Mouse (Mus musculus): Measurements from ENCODE around the gene Ak5. TPM values are rescaled to one million over a fixed set of nuclear protein-coding genes. Genes with fewer than 3 reads are reported as not detected.
"Not testable (repeated sequence)": the region's sequence is repeated elsewhere in the genome, so short reads cannot be mapped to it uniquely, and the experiment has no call there.

The Ak5 gene
- 0.94 and 1.2 TPM in 2 replicates for polyA plus RNA-seq (2016; fragmentation: Nextera tagmentation; extraction: Ambion mirVana)

- 24% methylated on average over 1 of the region's 5 CpGs for WGBS
- H3K27me3 ChIP-seq, result peaks cover 37% of the 10 kb centered on the region
- peak; percentile 28; the same call in 1 of the 2 replicates for ATAC-seq (ENCODE audit: low FRiP score)
These were observed at the start of gene Ak5 for GRCm38 (mm10) chr3:152668239-152668638. Gene Ak5 (minus strand): TSS chr3:152668360.

GRCm38 (mm10) chr3:152713991-152714902 lies 46.1 kb upstream of the Ak5 start, which contains the start of gene Pigk:
Gene Pigk (plus strand): TSS chr3:152714100.
- Histone ChIP-seq H3K36me3 (replicated peaks) (no peaks in the 10 kb centered on the region), H3K4me2 (peak within 1 kb of the TSS; percentile 80), H3K9ac (peak within 1 kb of the TSS; percentile 89), H3K4me3 (replicated peaks) (peak within 1 kb of the TSS; percentile 93), H3K27me3 (no peaks in the 10 kb centered on the region), H3K9me3 (no peaks in the 10 kb centered on the region), H3K4me1 (peaks cover 13% of the 10 kb centered on the region), H3K27ac (peak within 1 kb of the TSS; percentile 31; the same call in 1 of the 2 replicates)
- peak; percentile 92 for ATAC-seq (ENCODE audit: low FRiP score)
- WGBS, result under 1% methylated on average over 46 of the region's 48 CpGs

More at GRCm38 (mm10) chr3:152668239-152668638, at the start of gene Ak5:
- Histone ChIP-seq H3K27ac (no peak within 1 kb of the TSS), H3K4me3 (replicated peaks) (peak within 1 kb of the TSS; percentile 58), H3K4me1 (peaks cover 15% of the 10 kb centered on the region), H3K9me3 (no peaks in the 10 kb centered on the region), H3K4me2 (peak within 1 kb of the TSS; percentile 95), H3K36me3 (replicated peaks) (no peaks in the 10 kb centered on the region), H3K9ac (peak within 1 kb of the TSS; percentile 61)

GRCm38 (mm10) chr3:152712957-152713356 lies 44.8 kb upstream of the Ak5 start:
- Histone ChIP-seq H3K36me3 (replicated peaks) (no peaks in the 10 kb centered on the region), H3K27ac (no peak overlapping the region), H3K27me3 (no peaks in the 10 kb centered on the region), H3K9ac (no peak overlapping the region), H3K9me3 (no peaks in the 10 kb centered on the region), H3K4me1 (peaks cover 13% of the 10 kb centered on the region), H3K4me3 (replicated peaks) (no peak overlapping the region), H3K4me2 (no peak overlapping the region)
- 77% methylated on average over 4 of the region's 4 CpGs for WGBS
- ATAC-seq (ENCODE audit: low FRiP score), result no peak

GRCm38 (mm10) chr3:152709936-152710335 lies 41.8 kb upstream of the Ak5 start:
- H3K4me2 ChIP-seq, result no peak overlapping the region
- no peak for ATAC-seq (ENCODE audit: low FRiP score)
- H3K4me3 ChIP-seq (replicated peaks), result no peak overlapping the region
- H3K4me1 ChIP-seq, result peaks cover 5% of the 10 kb centered on the region
- no peaks in the 10 kb centered on the region for H3K36me3 ChIP-seq (replicated peaks)
- no peak overlapping the region for H3K9ac ChIP-seq
- H3K27me3 ChIP-seq, result no peaks in the 10 kb centered on the region
- H3K9me3 ChIP-seq, result no peaks in the 10 kb centered on the region
- WGBS, result 77% methylated on average over 3 of the region's 3 CpGs
- H3K27ac ChIP-seq, result no peak overlapping the region

- Histone ChIP-seq H3K27me3 (no peaks in the 10 kb centered on the region), H3K36me3 (replicated peaks) (no peaks in the 10 kb centered on the region), H3K4me2 (no peak overlapping the region), H3K4me1 (no peaks in the 10 kb centered on the region), H3K9ac (no peak overlapping the region), H3K9me3 (no peaks in the 10 kb centered on the region), H3K4me3 (replicated peaks) (no peak overlapping the region), H3K27ac (no peak overlapping the region)
- no peak for ATAC-seq (ENCODE audit: low FRiP score)
- 84% methylated on average over 5 of the region's 5 CpGs for WGBS
These were observed 39.2 kb upstream of the Ak5 start for GRCm38 (mm10) chr3:152707321-152707823.

- no peaks in the 10 kb centered on the region for H3K27me3 ChIP-seq
- no peaks in the 10 kb centered on the region for H3K4me1 ChIP-seq
- no peaks in the 10 kb centered on the region for H3K9me3 ChIP-seq
- 82% methylated on average over 2 of the region's 2 CpGs for WGBS
- H3K9ac ChIP-seq, result no peak overlapping the region
- no peaks in the 10 kb centered on the region for H3K36me3 ChIP-seq (replicated peaks)
- H3K4me3 ChIP-seq (replicated peaks), result no peak overlapping the region
- no peak overlapping the region for H3K4me2 ChIP-seq
- H3K27ac ChIP-seq, result no peak overlapping the region
- no peak for ATAC-seq (ENCODE audit: low FRiP score)
These were observed 38.7 kb upstream of the Ak5 start for GRCm38 (mm10) chr3:152706901-152707300.

GRCm38 (mm10) chr3:152705826-152706225 lies 37.7 kb upstream of the Ak5 start:
- Histone ChIP-seq H3K9ac (no peak overlapping the region), H3K27ac (no peak overlapping the region), H3K36me3 (replicated peaks) (no peaks in the 10 kb centered on the region), H3K27me3 (no peaks in the 10 kb centered on the region), H3K4me2 (no peak overlapping the region), H3K4me3 (replicated peaks) (no peak overlapping the region), H3K9me3 (no peaks in the 10 kb centered on the region), H3K4me1 (no peaks in the 10 kb centered on the region)
- ATAC-seq (ENCODE audit: low FRiP score), result no peak
- WGBS, result 76% methylated on average over 5 of the region's 5 CpGs

- WGBS, result 39% methylated on average over 8 of the region's 8 CpGs
- H3K4me2 ChIP-seq, result peak overlapping the region; percentile 36
- no peaks in the 10 kb centered on the region for H3K9me3 ChIP-seq
- no peaks in the 10 kb centered on the region for H3K4me1 ChIP-seq
- H3K27me3 ChIP-seq, result no peaks in the 10 kb centered on the region
- H3K4me3 ChIP-seq (replicated peaks), result peak overlapping the region; percentile 25
- no peak for ATAC-seq (ENCODE audit: low FRiP score)
- H3K36me3 ChIP-seq (replicated peaks), result no peaks in the 10 kb centered on the region
- no peak overlapping the region for H3K27ac ChIP-seq
- H3K9ac ChIP-seq, result no peak overlapping the region
These were observed 34.2 kb upstream of the Ak5 start for GRCm38 (mm10) chr3:152702274-152702843.

- H3K36me3 ChIP-seq (replicated peaks), result not testable (repeated sequence)
- 91% methylated on average over 8 of the region's 8 CpGs for WGBS
These were observed 33.4 kb upstream of the Ak5 start for GRCm38 (mm10) chr3:152701536-152701935.

GRCm38 (mm10) chr3:152699261-152699660 lies 31.1 kb upstream of the Ak5 start:
- H3K4me3 ChIP-seq (replicated peaks), result no peak overlapping the region
- no peaks in the 10 kb centered on the region for H3K9me3 ChIP-seq
- H3K36me3 ChIP-seq (replicated peaks), result no peaks in the 10 kb centered on the region
- no peak overlapping the region for H3K27ac ChIP-seq
- H3K4me2 ChIP-seq, result no peak overlapping the region
- no peaks in the 10 kb centered on the region for H3K27me3 ChIP-seq
- H3K4me1 ChIP-seq, result no peaks in the 10 kb centered on the region
- 77% methylated on average over 8 of the region's 8 CpGs for WGBS
- no peak overlapping the region for H3K9ac ChIP-seq
- no peak for ATAC-seq (ENCODE audit: low FRiP score)

More at GRCm38 (mm10) chr3:152701536-152701935, 33.4 kb upstream of the Ak5 start:
- not testable (repeated sequence) for H3K27me3 ChIP-seq; H3K4me3 ChIP-seq (replicated peaks); H3K4me1 ChIP-seq; ATAC-seq (ENCODE audit: low FRiP score); H3K27ac ChIP-seq; H3K9me3 ChIP-seq; H3K4me2 ChIP-seq; H3K9ac ChIP-seq

GRCm38 (mm10) chr3:152698017-152698416 lies 29.9 kb upstream of the Ak5 start:
- Histone ChIP-seq H3K9me3 (no peaks in the 10 kb centered on the region), H3K36me3 (replicated peaks) (no peaks in the 10 kb centered on the region), H3K9ac (no peak overlapping the region), H3K4me2 (no peak overlapping the region), H3K4me1 (no peaks in the 10 kb centered on the region), H3K27me3 (no peaks in the 10 kb centered on the region), H3K27ac (no peak overlapping the region), H3K4me3 (replicated peaks) (no peak overlapping the region)
- WGBS, result 87% methylated on average over 5 of the region's 5 CpGs
- ATAC-seq (ENCODE audit: low FRiP score), result no peak

GRCm38 (mm10) chr3:152694950-152695349 lies 26.8 kb upstream of the Ak5 start:
- H3K27me3 ChIP-seq, result no peaks in the 10 kb centered on the region
- 90% methylated on average over 3 of the region's 3 CpGs for WGBS
- H3K9me3 ChIP-seq, result no peaks in the 10 kb centered on the region
- H3K36me3 ChIP-seq (replicated peaks), result no peaks in the 10 kb centered on the region
- H3K9ac ChIP-seq, result no peak overlapping the region
- H3K27ac ChIP-seq, result no peak overlapping the region
- H3K4me1 ChIP-seq, result no peaks in the 10 kb centered on the region
- no peak overlapping the region for H3K4me3 ChIP-seq (replicated peaks)
- H3K4me2 ChIP-seq, result no peak overlapping the region
- no peak for ATAC-seq (ENCODE audit: low FRiP score)
